In genomic region chr13:49504510-49504909, GRCm38 (mm10) we compare ENCODE assay signal across 13 mouse cellular contexts. TPM values are rescaled to one million over a fixed set of nuclear protein-coding genes. Genes with fewer than 3 reads are reported as not detected.
DNase-seq lines count a peak whose midpoint lies in the region; ATAC-seq and TF ChIP-seq lines count a peak whose summit lies in the region.
"Had no signal": no experiment of that assay in that cellular context is flagged by ENCODE, and none has a peak within 500 bp of the region (broad histone marks: within the 10 kb centered on the region; RNA-seq: fewer than 3 reads in every experiment).

Ecm2 (plus strand) TSS chr13:49504810.

- H3K36me3 ChIP-seq in hindbrain, embryonic 14.5 days (replicated peaks; ENCODE audit: control insufficient read depth, insufficient read depth): no peaks in the 10 kb centered on the region
- H3K36me3 ChIP-seq in hindbrain, embryonic 12.5 days: no peaks in the 10 kb centered on the region
- H3K36me3 ChIP-seq in lung, postnatal 0 days (ENCODE audit: insufficient read depth, low read length): no peaks in the 10 kb centered on the region
- no peaks in the 10 kb centered on the region for H3K36me3 ChIP-seq in heart, postnatal 0 days (replicated peaks; ENCODE audit: control insufficient read depth, insufficient read depth, low read length)
- H3K36me3 ChIP-seq in myocyte (ENCODE audit: control insufficient read depth, insufficient read depth): no peaks in the 10 kb centered on the region
- H3K36me3 ChIP-seq: embryonic facial prominence, embryonic 13.5 days; forebrain, embryonic 15.5 days; hindbrain, embryonic 13.5 days had no signal

- 0 out of 2 replicates have a peak within 1 kb of the TSS, but pooled peaks have one; percentile 12 for H3K4me2 ChIP-seq in hindbrain, embryonic 14.5 days (replicated peaks)
- H3K4me2 ChIP-seq in hindbrain, embryonic 12.5 days (replicated peaks): no peak within 1 kb of the TSS
- H3K4me2 ChIP-seq in lung, postnatal 0 days (replicated peaks; ENCODE audit: low read depth, low read length): peak within 1 kb of the TSS; percentile 27; the same call in 1 of the 2 replicates
- peak within 1 kb of the TSS; percentile 52 for H3K4me2 ChIP-seq in heart, postnatal 0 days (ENCODE audit: low read depth, low read length)
- peak within 1 kb of the TSS; percentile 53 for H3K4me2 ChIP-seq in myocyte (ENCODE audit: low read depth)
- H3K4me2 ChIP-seq: embryonic facial prominence, embryonic 13.5 days; forebrain, embryonic 15.5 days; hindbrain, embryonic 13.5 days had no signal

- no peaks in the 10 kb centered on the region for H3K27me3 ChIP-seq in hindbrain, embryonic 14.5 days (ENCODE audit: control insufficient read depth, insufficient read depth, low read length)
- H3K27me3 ChIP-seq in hindbrain, embryonic 12.5 days: no peaks in the 10 kb centered on the region
- no peaks in the 10 kb centered on the region for H3K27me3 ChIP-seq in lung, postnatal 0 days (replicated peaks; ENCODE audit: insufficient read depth, low read length)
- no peaks in the 10 kb centered on the region for H3K27me3 ChIP-seq in heart, postnatal 0 days (ENCODE audit: control insufficient read depth, insufficient read depth, low read length)
- no peaks in the 10 kb centered on the region for H3K27me3 ChIP-seq in myocyte (ENCODE audit: control insufficient read depth, insufficient read depth, insufficient read length)
- H3K27me3 ChIP-seq: embryonic facial prominence, embryonic 13.5 days; forebrain, embryonic 15.5 days; hindbrain, embryonic 13.5 days had no signal

- no peak for ATAC-seq in hindbrain, embryonic 14.5 days (ENCODE audit: low FRiP score)
- ATAC-seq in hindbrain, embryonic 12.5 days (ENCODE audit: low FRiP score): no peak
- ATAC-seq in lung, postnatal 0 days: no peak
- no peak for ATAC-seq in heart, postnatal 0 days (ENCODE audit: insufficient read depth, low read depth)
- ATAC-seq: forebrain, embryonic 15.5 days had no signal

- 45% methylated on average over 4 of the region's 4 CpGs for whole genome bisulfite sequencing in hindbrain, embryonic 14.5 days
- WGBS in hindbrain, embryonic 12.5 days: 46% methylated on average over 4 of the region's 4 CpGs
- 47% methylated on average over 4 of the region's 4 CpGs for WGBS in lung, postnatal 0 days
- 53% methylated on average over 4 of the region's 4 CpGs for WGBS in heart, postnatal 0 days

- no peak within 1 kb of the TSS for H3K4me3 ChIP-seq in hindbrain, embryonic 14.5 days (replicated peaks; ENCODE audit: low read length)
- no peak within 1 kb of the TSS for H3K4me3 ChIP-seq in hindbrain, embryonic 12.5 days
- H3K4me3 ChIP-seq in lung, postnatal 0 days (ENCODE audit: low read depth, low read length): peak within 1 kb of the TSS; percentile 19
- H3K4me3 ChIP-seq in heart, postnatal 0 days (ENCODE audit: low read depth, low read length): peak within 1 kb of the TSS; percentile 26
- no peak within 1 kb of the TSS for H3K4me3 ChIP-seq in myocyte
- H3K4me3 ChIP-seq: embryonic facial prominence, embryonic 13.5 days; forebrain, embryonic 15.5 days; hindbrain, embryonic 13.5 days had no signal

- 0 out of 2 replicates have a peak within 1 kb of the TSS, but pooled peaks have one; percentile 20 for H3K27ac ChIP-seq in hindbrain, embryonic 14.5 days
- H3K27ac ChIP-seq in hindbrain, embryonic 12.5 days: no peak within 1 kb of the TSS
- H3K27ac ChIP-seq in lung, postnatal 0 days (ENCODE audit: low read length): peak within 1 kb of the TSS; percentile 38; the same call in 1 of the 2 replicates
- peak within 1 kb of the TSS; percentile 71 for H3K27ac ChIP-seq in heart, postnatal 0 days (ENCODE audit: low read depth)
- H3K27ac ChIP-seq: embryonic facial prominence, embryonic 13.5 days; forebrain, embryonic 15.5 days; hindbrain, embryonic 13.5 days; macrophage had no signal

- H3K9me3 ChIP-seq in hindbrain, embryonic 14.5 days (ENCODE audit: control insufficient read depth, low read length): no peaks in the 10 kb centered on the region
- no peaks in the 10 kb centered on the region for H3K9me3 ChIP-seq in hindbrain, embryonic 12.5 days (replicated peaks)
- no peaks in the 10 kb centered on the region for H3K9me3 ChIP-seq in lung, postnatal 0 days (ENCODE audit: low read length)
- H3K9me3 ChIP-seq in heart, postnatal 0 days (replicated peaks; ENCODE audit: control insufficient read depth, low read length): no peaks in the 10 kb centered on the region; the same call in 1 of the 2 replicates
- H3K9me3 ChIP-seq: embryonic facial prominence, embryonic 13.5 days; forebrain, embryonic 15.5 days; hindbrain, embryonic 13.5 days had no signal

- H3K79me2 ChIP-seq in myocyte (ENCODE audit: control insufficient read depth, insufficient read depth): no peaks in the 10 kb centered on the region

- no peak for TF ChIP-seq CTCF in lung, postnatal 0 days (IDR thresholded peaks at IDR 0.05)
- TF ChIP-seq CTCF in heart, postnatal 0 days (IDR thresholded peaks at IDR 0.05; ENCODE audit: low read depth): no peak

- H3ac ChIP-seq in myocyte (ENCODE audit: control insufficient read depth, insufficient read length): no peak within 1 kb of the TSS

- TF ChIP-seq POLR2A in myocyte (IDR thresholded peaks at IDR 0.05; ENCODE audit: insufficient read length, low read depth): no peak

- H3K4me1 ChIP-seq in hindbrain, embryonic 14.5 days (replicated peaks; ENCODE audit: control insufficient read depth, insufficient read depth, low read length): no peaks in the 10 kb centered on the region
- H3K4me1 ChIP-seq in hindbrain, embryonic 12.5 days: no peaks in the 10 kb centered on the region
- H3K4me1 ChIP-seq in lung, postnatal 0 days (ENCODE audit: insufficient read depth, low read depth, low read length): no peaks in the 10 kb centered on the region; the same call in 1 of the 2 replicates
- no peaks in the 10 kb centered on the region for H3K4me1 ChIP-seq in heart, postnatal 0 days (ENCODE audit: control insufficient read depth, insufficient read depth)
- H3K4me1 ChIP-seq: forebrain, embryonic 15.5 days; hindbrain, embryonic 13.5 days had no signal

- H3K9ac ChIP-seq in hindbrain, embryonic 14.5 days: no peak within 1 kb of the TSS
- H3K9ac ChIP-seq in hindbrain, embryonic 12.5 days: no peak within 1 kb of the TSS
- H3K9ac ChIP-seq in lung, postnatal 0 days (replicated peaks; ENCODE audit: low read depth): 0 out of 2 replicates have a peak within 1 kb of the TSS, but pooled peaks have one; percentile 26
- peak within 1 kb of the TSS; percentile 17; the same call in 1 of the 2 replicates for H3K9ac ChIP-seq in heart, postnatal 0 days (replicated peaks; ENCODE audit: low read depth, low read length)
- H3K9ac ChIP-seq: embryonic facial prominence, embryonic 13.5 days; forebrain, embryonic 15.5 days; hindbrain, embryonic 13.5 days had no signal

- no peak for DNase-seq in hindbrain, embryonic 14.5 days (ENCODE audit: low spot score)
- DNase-seq in lung, postnatal 0 days (ENCODE audit: low spot score): no peak
- no peak for DNase-seq in lung, postnatal 10 days
- DNase-seq in heart, postnatal 0 days (ENCODE audit: low spot score): no peak
- DNase-seq in spleen, postnatal 14 days (ENCODE audit: low spot score in 2 of 2): no peak
- DNase-seq: cerebellum, postnatal 14 days; kidney, postnatal 36 days had no signal

- TF ChIP-seq EP300 in lung, postnatal 0 days (IDR thresholded peaks at IDR 0.05): no peak
- TF ChIP-seq EP300 in heart, postnatal 0 days (IDR thresholded peaks at IDR 0.05; ENCODE audit: low read depth): no peak

TF ChIP-seq in myocyte, 11 proteins besides CTCF, POLR2A, EP300 and RAD21:
- TF ChIP-seq MAX (IDR thresholded peaks at IDR 0.05; ENCODE audit: low read depth): no peak
- no peak for TF ChIP-seq POLR2AphosphoS2 (IDR thresholded peaks at IDR 0.05; ENCODE audit: insufficient read length, low read depth)
- TF ChIP-seq TCF12 (IDR thresholded peaks at IDR 0.05; ENCODE audit: insufficient read depth, poor library complexity, severe bottlenecking): no peak
- TF ChIP-seq REST (IDR thresholded peaks at IDR 0.05; ENCODE audit: insufficient read depth, insufficient read length): no peak
- no peak for TF ChIP-seq SRF (IDR thresholded peaks at IDR 0.05; ENCODE audit: control insufficient read depth, insufficient read length, low read depth)
TF ChIP-seq in myocyte: peak in this region for 0.

RNA-seq across cellular contexts. Expression of gene Ecm2, which starts in this region (rescaled TPM):
- 1.7 and 2.2 TPM in 2 replicates for polyA plus RNA-seq in hindbrain, embryonic 14.5 days (2014; fragmentation: Nextera tagmentation; extraction: Ambion mirVana)
- 1.4 TPM in 2 replicates for polyA plus RNA-seq in hindbrain, embryonic 12.5 days (2016; fragmentation: Nextera tagmentation; extraction: Ambion mirVana)
- polyA plus RNA-seq in lung, postnatal 0 days (2015; fragmentation: Nextera tagmentation; extraction: Ambion mirVana): 3.1 and 3.6 TPM in 2 replicates
- 5.3 and 6.6 TPM in 2 replicates for total RNA-seq in heart, postnatal 0 days (2014; rRNA removed; ENCODE audit: low replicate concordance)
- polyA plus RNA-seq in heart, postnatal 0 days (2015; fragmentation: Nextera tagmentation; extraction: Ambion mirVana): 5.7 and 6.4 TPM in 2 replicates
- polyA plus RNA-seq in myocyte (2012; fragmentation: generic; extraction: Trizol): 0.08 TPM
- polyA plus RNA-seq: macrophage had no signal

Comparison
In these comparisons a context has a peak if more than half of its experiments do, and no peak if none do; other contexts are left out.
1. H3K4me3 ChIP-seq: peak in lung, postnatal 0 days (single experiment) and heart, postnatal 0 days (single experiment); none in hindbrain, embryonic 14.5 days (single experiment), hindbrain, embryonic 12.5 days (single experiment) and myocyte (single experiment).
2. H3K9ac ChIP-seq: peak in lung, postnatal 0 days (single experiment) and heart, postnatal 0 days (single experiment); none in hindbrain, embryonic 14.5 days (single experiment) and hindbrain, embryonic 12.5 days (single experiment).